Mouse (Mus musculus): ENCODE data around the gene Fermt3. TPM values are rescaled to one million over a fixed set of nuclear protein-coding genes. Genes with fewer than 3 reads are reported as not detected.
A peak's percentile ranks its signal among the peaks of the same experiment; 100 is the strongest.
"Not testable (repeated sequence)": the region's sequence is repeated elsewhere in the genome, so short reads cannot be mapped to it uniquely, and the experiment has no call there.

Fermt3 gene
- total RNA-seq, 2 experiments from 2014 or later: 103 to 230 TPM

GRCm38 (mm10) chr19:6993011-6993770, 26.1 kb downstream of the Fermt3 start:
- no peak for ATAC-seq (replicated peaks; ENCODE audit: poor library complexity, severe bottlenecking)

- ATAC-seq (replicated peaks; ENCODE audit: poor library complexity, severe bottlenecking): peak; percentile 89
Measured at GRCm38 (mm10) chr19:6992011-6992858, 27.0 kb downstream of the Fermt3 start, which contains the start of gene Dnajc4. Dnajc4 (minus strand) TSS chr19:6992572.

- not testable (repeated sequence) for ATAC-seq (replicated peaks; ENCODE audit: poor library complexity, severe bottlenecking)
Measured at GRCm38 (mm10) chr19:6991166-6991565, 28.1 kb downstream of the Fermt3 start.

GRCm38 (mm10) chr19:6990712-6991111, 28.6 kb downstream of the Fermt3 start:
- ATAC-seq (replicated peaks; ENCODE audit: poor library complexity, severe bottlenecking): no peak

- ATAC-seq (replicated peaks; ENCODE audit: poor library complexity, severe bottlenecking): no peak
Measured at GRCm38 (mm10) chr19:6989251-6989650, 30.0 kb downstream of the Fermt3 start.

GRCm38 (mm10) chr19:6987904-6988285, 31.4 kb downstream of the Fermt3 start:
- ATAC-seq (replicated peaks; ENCODE audit: poor library complexity, severe bottlenecking): no peak

GRCm38 (mm10) chr19:6987061-6987903, 32.0 kb downstream of the Fermt3 start, which contains the start of gene Vegfb:
Vegfb (minus strand) TSS chr19:6987651.
- peak; percentile 61 for ATAC-seq (replicated peaks; ENCODE audit: poor library complexity, severe bottlenecking)

GRCm38 (mm10) chr19:6985951-6986708, 33.1 kb downstream of the Fermt3 start:
- ATAC-seq (replicated peaks; ENCODE audit: poor library complexity, severe bottlenecking): no peak

- ATAC-seq (replicated peaks; ENCODE audit: poor library complexity, severe bottlenecking): no peak
Measured at GRCm38 (mm10) chr19:6985300-6985699, 34.0 kb downstream of the Fermt3 start.

- ATAC-seq (replicated peaks; ENCODE audit: poor library complexity, severe bottlenecking): no peak
Measured at GRCm38 (mm10) chr19:6983621-6984020, 35.6 kb downstream of the Fermt3 start.

GRCm38 (mm10) chr19:6981465-6981864, 37.8 kb downstream of the Fermt3 start:
- ATAC-seq (replicated peaks; ENCODE audit: poor library complexity, severe bottlenecking): no peak

- peak; percentile 49 for ATAC-seq (replicated peaks; ENCODE audit: poor library complexity, severe bottlenecking)
Measured at GRCm38 (mm10) chr19:6980381-6981093, 38.7 kb downstream of the Fermt3 start, which contains the start of gene Fkbp2. Fkbp2 (minus strand) TSS chr19:6980501.

- peak; percentile 77 for ATAC-seq (replicated peaks; ENCODE audit: poor library complexity, severe bottlenecking)
Measured at GRCm38 (mm10) chr19:6979486-6980380, 39.5 kb downstream of the Fermt3 start.

- no peak for ATAC-seq (replicated peaks; ENCODE audit: poor library complexity, severe bottlenecking)
Measured at GRCm38 (mm10) chr19:6979001-6979479, 40.2 kb downstream of the Fermt3 start.

GRCm38 (mm10) chr19:6978639-6978974, 40.7 kb downstream of the Fermt3 start:
- no peak for ATAC-seq (replicated peaks; ENCODE audit: poor library complexity, severe bottlenecking)

- ATAC-seq (replicated peaks; ENCODE audit: poor library complexity, severe bottlenecking): no peak
Measured at GRCm38 (mm10) chr19:6977759-6978638, 41.3 kb downstream of the Fermt3 start.
